Comparison of ENCODE assay signal across 31 mouse cellular contexts in the genomic region with DNA sequence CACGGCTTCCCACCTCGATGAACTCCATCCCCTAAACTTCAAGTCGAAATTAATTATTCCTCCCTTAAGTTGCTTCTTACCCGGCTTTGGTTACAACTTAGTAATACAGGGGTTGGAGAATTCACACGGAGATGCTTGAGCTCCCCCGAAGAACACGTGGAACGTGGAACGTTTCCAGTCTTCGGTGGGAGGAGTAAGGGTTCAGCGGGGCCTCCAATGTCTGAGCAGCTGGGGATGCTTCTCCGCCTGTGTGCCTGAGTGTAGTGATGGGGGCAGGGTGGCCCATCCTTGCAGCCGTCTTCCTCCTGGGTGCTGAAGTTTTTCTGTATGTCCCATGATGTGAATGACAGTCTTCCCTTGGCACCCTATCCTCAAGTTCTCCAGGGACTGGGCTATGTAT. TPM values are rescaled to one million over a fixed set of nuclear protein-coding genes. Genes with fewer than 3 reads are reported as not detected.
"Had no signal": no experiment of that assay in that cellular context is flagged by ENCODE, and none has a peak within 500 bp of the region (broad histone marks: within the 10 kb centered on the region; RNA-seq: fewer than 3 reads in every experiment).

No protein-coding gene starts in this region.

- H3K4me3 ChIP-seq: gastrocnemius, adult 2 months; heart, embryonic 10.5 days; heart, embryonic 12.5 days; hindbrain, embryonic 10.5 days; hindbrain, embryonic 12.5 days; layer of hippocampus, adult 2 months; left cerebral cortex, adult 2 months; limb, embryonic 13.5 days; limb, embryonic 15.5 days; liver, embryonic 12.5 days had no signal

- ATAC-seq: hindbrain, embryonic 16.5 days; inflammation-experienced regulatory T-cells, adult 6 months; intestine, embryonic 16.5 days; liver, embryonic 12.5 days had no signal

- H3K9me3 ChIP-seq: heart, embryonic 10.5 days; heart, embryonic 12.5 days; hindbrain, embryonic 10.5 days; hindbrain, embryonic 12.5 days; limb, embryonic 13.5 days; limb, embryonic 15.5 days; liver, embryonic 12.5 days had no signal

- H3K4me1 ChIP-seq: limb, embryonic 13.5 days; limb, embryonic 15.5 days had no signal

- H3K4me2 ChIP-seq: heart, embryonic 12.5 days; hindbrain, embryonic 12.5 days; hindbrain, embryonic 14.5 days; limb, embryonic 13.5 days; limb, embryonic 15.5 days; liver, embryonic 12.5 days had no signal

- H3K36me3 ChIP-seq: heart, embryonic 10.5 days; heart, embryonic 12.5 days; hindbrain, embryonic 10.5 days; limb, embryonic 13.5 days; limb, embryonic 15.5 days; liver, embryonic 12.5 days had no signal

- H3K27me3 ChIP-seq: heart, embryonic 12.5 days; hindbrain, embryonic 12.5 days; limb, embryonic 13.5 days; limb, embryonic 15.5 days; liver, embryonic 12.5 days had no signal

- DNase-seq: gastrocnemius, adult 2 months; gastrocnemius, postnatal 10 days; gastrocnemius, postnatal 25 days; heart, adult 18-20 months; heart, postnatal 10 days; heart, postnatal 4 days; kidney, adult 18-20 months; kidney, adult 8-10 months; kidney, postnatal 10 days; kidney, postnatal 25 days; left cerebral cortex, postnatal 4 days had no signal

- H3K27ac ChIP-seq: gastrocnemius, adult 2 months; heart, embryonic 10.5 days; hindbrain, embryonic 10.5 days; hindbrain, embryonic 12.5 days; hindbrain, embryonic 14.5 days; layer of hippocampus, adult 2 months; left cerebral cortex, adult 2 months; limb, embryonic 13.5 days; limb, embryonic 15.5 days; liver, embryonic 12.5 days had no signal

- H3K9ac ChIP-seq: heart, embryonic 12.5 days; hindbrain, embryonic 12.5 days; hindbrain, embryonic 14.5 days; limb, embryonic 13.5 days; limb, embryonic 15.5 days; liver, embryonic 12.5 days had no signal

RNA-seq across cellular contexts. Expression of a gene that starts 29.2 kb away (rescaled TPM):
- polyA plus RNA-seq: frontal cortex, adult 2 months; heart, embryonic 12.5 days; heart, embryonic 14.5 days; heart, embryonic 16.5 days; hindbrain, embryonic 10.5 days; hindbrain, embryonic 12.5 days; hindbrain, embryonic 14.5 days; hindbrain, embryonic 16.5 days; inflammation-experienced regulatory T-cells, adult 6 months; kidney, embryonic 14.5 days; kidney, embryonic 16.5 days; limb, embryonic 11.5 days; limb, embryonic 13.5 days; limb, embryonic 15.5 days; liver, adult 2 months; liver, embryonic 12.5 days had no signal
